Mouse (Mus musculus) midbrain, embryonic 16.5 days (tissue): Measurements from ENCODE around the gene Cd52. TPM values are rescaled to one million over a fixed set of nuclear protein-coding genes. Genes with fewer than 3 reads are reported as not detected.

Experiments used
- ATAC-seq: fragments of 200-750 bp; cut with Nextera tagmentation; 2 replicates; pipeline ENCODE4 v1.8.0; 2017; ENCODE audit warnings: moderate TSS enrichment
- H3K27ac ChIP-seq: fragments of 300-500 bp; sonication (generic); 2 replicates; pipeline ENCODE4 v1.5.1; 2014; ENCODE audit warnings: mild to moderate bottlenecking, low read length, mixed read lengths
- H3K27me3 ChIP-seq: fragments of 300-500 bp; sonication (generic); 2 replicates; pipeline ENCODE4 v1.6.1; 2014; ENCODE audit warnings: low read depth, low read length, mixed read lengths; ENCODE audit not compliant: control insufficient read depth, insufficient read depth
- H3K36me3 ChIP-seq: fragments of 300-500 bp; sonication (generic); 2 replicates; pipeline ENCODE4 v1.6.1; 2014; ENCODE audit warnings: mild to moderate bottlenecking, low read length, moderate library complexity, mixed read lengths; ENCODE audit not compliant: control insufficient read depth, insufficient read depth
- H3K4me1 ChIP-seq: fragments of 300-500 bp; sonication (generic); 2 replicates; pipeline ENCODE4 v1.6.1; 2014; ENCODE audit warnings: mild to moderate bottlenecking, low read length, mixed read lengths; ENCODE audit not compliant: control insufficient read depth, insufficient read depth
- H3K4me2 ChIP-seq: fragments of 300-500 bp; sonication (generic); 2 replicates; pipeline ENCODE4 v1.6.1; 2014; ENCODE audit warnings: mild to moderate bottlenecking, low read length, mixed read lengths
- H3K4me3 ChIP-seq: fragments of 300-500 bp; sonication (generic); 2 replicates; pipeline ENCODE4 v1.5.1; 2014; ENCODE audit warnings: low read depth, mild to moderate bottlenecking, low read length, moderate library complexity, mixed read lengths
- H3K9ac ChIP-seq: fragments of 300-500 bp; sonication (generic); 2 replicates; pipeline ENCODE4 v1.6.1; 2014; ENCODE audit warnings: low read depth, low read length, mixed read lengths
- H3K9me3 ChIP-seq: fragments of 300-500 bp; sonication (generic); replicated peaks from 2 replicates; pipeline ENCODE4 v1.6.1; 2014; ENCODE audit warnings: mild to moderate bottlenecking, low read length, mixed read lengths; ENCODE audit not compliant: control insufficient read depth, poor library complexity, severe bottlenecking
- WGBS: fragments of 180-500 bp; shearing (Covaris S2); extraction: QIAGEN DNeasy Blood & Tissue Kit; methylation state at CpG from one replicate; pipeline ENCODE4 v1.1.7; 2014; 5-methylcytosine and 5-hydroxymethylcytosine counted together
- polyA plus RNA-seq: library from polyadenylated mRNA; unstranded; fragments of >200 nt; fragmentation: Nextera tagmentation; extraction: Ambion mirVana; gene quantifications from 2 replicates; pipeline ENCODE4 v1.2.1, GENCODE M21; 2015

The Cd52 gene
- polyA plus RNA-seq, 1 experiment from 2014 or later: 2.1 TPM

GRCm38 (mm10) chr4:134058908-134059307 is 36.0 kb downstream of the Cd52 start:
- WGBS: 84% methylated on average over 6 of the region's 6 CpGs
- Histone ChIP-seq H3K9me3 (no peaks in the 10 kb centered on the region), H3K4me2 (no peak overlapping the region)

DNA sequence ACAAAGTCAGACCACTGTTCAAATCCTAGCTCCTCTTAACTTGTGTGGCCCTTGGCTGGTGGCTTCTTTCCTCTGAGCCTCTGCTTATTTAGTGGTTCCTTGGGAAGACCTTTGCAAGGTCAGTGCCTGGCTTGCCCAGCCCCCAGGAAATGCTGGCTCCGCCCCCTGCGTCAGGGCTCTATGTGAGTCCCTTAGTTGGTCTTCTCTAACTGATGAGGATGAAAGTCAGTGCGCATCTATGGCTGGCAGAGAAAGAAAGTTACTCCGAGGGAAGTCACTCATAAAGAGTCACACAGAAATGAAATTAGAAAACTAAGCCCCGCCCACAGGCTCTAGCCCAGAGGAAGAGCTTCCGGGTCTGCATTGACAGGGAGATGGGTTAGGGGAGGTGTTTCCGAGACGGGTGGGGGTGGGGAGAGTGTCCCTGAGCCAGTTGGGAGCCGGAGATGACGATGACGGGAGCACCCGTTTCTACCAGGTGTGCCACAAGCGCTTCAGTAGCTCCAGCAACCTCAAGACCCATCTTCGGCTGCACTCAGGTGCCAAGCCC is 36.6 kb downstream of the Cd52 start:
- H3K4me3 ChIP-seq: no peak overlapping the region
- H3K9ac ChIP-seq: no peak overlapping the region
- H3K9me3 ChIP-seq: no peaks in the 10 kb centered on the region
- 33% methylated on average over 14 of the region's 14 CpGs for WGBS
- no peak overlapping the region for H3K4me2 ChIP-seq
- no peak for ATAC-seq
- no peaks in the 10 kb centered on the region for H3K27me3 ChIP-seq
- no peaks in the 10 kb centered on the region for H3K4me1 ChIP-seq
- no peak overlapping the region for H3K27ac ChIP-seq
- no peaks in the 10 kb centered on the region for H3K36me3 ChIP-seq

More at GRCm38 (mm10) chr4:134058908-134059307, 36.0 kb downstream of the Cd52 start:
- H3K4me1 ChIP-seq: no peaks in the 10 kb centered on the region
- H3K27ac ChIP-seq: no peak overlapping the region
- no peak overlapping the region for H3K9ac ChIP-seq
- no peaks in the 10 kb centered on the region for H3K36me3 ChIP-seq
- ATAC-seq: no peak
- H3K4me3 ChIP-seq: no peak overlapping the region
- no peaks in the 10 kb centered on the region for H3K27me3 ChIP-seq

- H3K4me3 ChIP-seq: no peak within 1 kb of the TSS
- H3K9me3 ChIP-seq: no peaks in the 10 kb centered on the region
- no peak within 1 kb of the TSS for H3K27ac ChIP-seq
- no peak within 1 kb of the TSS for H3K4me2 ChIP-seq
- H3K9ac ChIP-seq: no peak within 1 kb of the TSS
- H3K36me3 ChIP-seq: no peaks in the 10 kb centered on the region
- ATAC-seq: no peak
- WGBS: 88% methylated on average over 3 of the region's 3 CpGs
- no peaks in the 10 kb centered on the region for H3K27me3 ChIP-seq
- no peaks in the 10 kb centered on the region for H3K4me1 ChIP-seq
Observed at GRCm38 (mm10) chr4:134053538-134053937, 41.3 kb downstream of the Cd52 start, which contains the start of gene Zfp683. Gene Zfp683, plus strand, starts transcription at chr4:134053838.

DNA sequence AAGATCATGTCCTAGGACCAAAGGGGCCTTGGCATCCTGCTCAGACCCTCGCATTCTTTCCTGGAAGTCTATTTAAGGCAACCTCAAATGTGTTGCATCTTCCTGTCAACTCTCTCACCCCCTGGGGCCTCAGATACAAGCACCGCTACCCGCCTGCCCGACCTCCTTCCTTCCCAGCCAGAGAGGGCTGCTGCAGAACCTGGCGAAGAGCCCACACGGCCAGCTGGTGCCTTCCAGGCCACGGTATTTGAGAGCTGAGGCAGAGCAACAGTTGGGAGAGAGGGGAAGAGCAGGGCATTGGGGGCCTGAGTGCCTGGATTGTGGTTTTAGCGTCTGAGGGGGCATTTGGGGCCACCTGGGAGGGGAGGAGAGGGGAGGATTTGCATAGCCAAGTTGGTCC is 42.3 kb downstream of the Cd52 start:
- H3K4me3 ChIP-seq: no peak overlapping the region
- H3K9ac ChIP-seq: no peak overlapping the region
- H3K9me3 ChIP-seq: no peaks in the 10 kb centered on the region
- ATAC-seq: no peak
- 32% methylated on average over 8 of the region's 8 CpGs for WGBS
- no peaks in the 10 kb centered on the region for H3K27me3 ChIP-seq
- no peak overlapping the region for H3K27ac ChIP-seq
- H3K4me1 ChIP-seq: no peaks in the 10 kb centered on the region
- H3K4me2 ChIP-seq: no peak overlapping the region
- no peaks in the 10 kb centered on the region for H3K36me3 ChIP-seq

DNA sequence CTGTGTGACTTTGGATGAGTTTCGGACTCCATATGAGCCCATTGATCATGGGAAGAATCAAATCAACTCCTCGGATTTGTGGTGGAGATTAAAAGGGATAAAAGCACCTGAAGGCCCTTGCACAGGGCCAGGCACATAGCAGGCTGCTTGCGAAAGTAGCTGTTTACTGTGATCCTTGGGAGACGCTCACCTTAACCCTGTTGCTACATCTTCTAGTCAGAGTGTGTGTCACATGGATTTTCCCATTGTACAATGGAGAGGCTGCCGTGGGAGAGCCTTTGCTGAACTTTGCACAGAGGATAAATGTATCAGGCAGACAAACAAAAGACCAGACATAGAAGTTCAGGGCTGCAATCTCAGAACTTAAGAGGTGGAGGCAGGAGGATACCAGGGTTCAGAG is 43.0 kb downstream of the Cd52 start:
- 78% methylated on average over 5 of the region's 5 CpGs for WGBS
- no peak for ATAC-seq

GRCm38 (mm10) chr4:134047648-134048047 is 47.2 kb downstream of the Cd52 start:
- H3K4me1 ChIP-seq: no peaks in the 10 kb centered on the region
- H3K27me3 ChIP-seq: no peaks in the 10 kb centered on the region
- H3K4me3 ChIP-seq: no peak overlapping the region
- H3K27ac ChIP-seq: no peak overlapping the region
- H3K9me3 ChIP-seq: no peaks in the 10 kb centered on the region
- 90% methylated on average over 5 of the region's 5 CpGs for WGBS
- ATAC-seq: no peak
- no peaks in the 10 kb centered on the region for H3K36me3 ChIP-seq
- H3K9ac ChIP-seq: no peak overlapping the region
- H3K4me2 ChIP-seq: no peak overlapping the region

More for the DNA sequence above, 43.0 kb downstream of the Cd52 start:
- H3K4me1 ChIP-seq: no peaks in the 10 kb centered on the region
- H3K9me3 ChIP-seq: no peaks in the 10 kb centered on the region
- H3K9ac ChIP-seq: no peak overlapping the region
- no peak overlapping the region for H3K4me2 ChIP-seq
- no peaks in the 10 kb centered on the region for H3K36me3 ChIP-seq
- no peak overlapping the region for H3K4me3 ChIP-seq
- H3K27ac ChIP-seq: no peak overlapping the region
- H3K27me3 ChIP-seq: no peaks in the 10 kb centered on the region

GRCm38 (mm10) chr4:134043041-134043440 is 51.8 kb downstream of the Cd52 start:
- H3K9ac ChIP-seq: no peak overlapping the region
- no peaks in the 10 kb centered on the region for H3K9me3 ChIP-seq
- WGBS: 67% methylated on average over 2 of the region's 2 CpGs
- H3K4me2 ChIP-seq: no peak overlapping the region
- no peak for ATAC-seq
- H3K4me3 ChIP-seq: no peak overlapping the region
- no peaks in the 10 kb centered on the region for H3K36me3 ChIP-seq
- no peaks in the 10 kb centered on the region for H3K27me3 ChIP-seq
- no peaks in the 10 kb centered on the region for H3K4me1 ChIP-seq
- no peak overlapping the region for H3K27ac ChIP-seq

DNA sequence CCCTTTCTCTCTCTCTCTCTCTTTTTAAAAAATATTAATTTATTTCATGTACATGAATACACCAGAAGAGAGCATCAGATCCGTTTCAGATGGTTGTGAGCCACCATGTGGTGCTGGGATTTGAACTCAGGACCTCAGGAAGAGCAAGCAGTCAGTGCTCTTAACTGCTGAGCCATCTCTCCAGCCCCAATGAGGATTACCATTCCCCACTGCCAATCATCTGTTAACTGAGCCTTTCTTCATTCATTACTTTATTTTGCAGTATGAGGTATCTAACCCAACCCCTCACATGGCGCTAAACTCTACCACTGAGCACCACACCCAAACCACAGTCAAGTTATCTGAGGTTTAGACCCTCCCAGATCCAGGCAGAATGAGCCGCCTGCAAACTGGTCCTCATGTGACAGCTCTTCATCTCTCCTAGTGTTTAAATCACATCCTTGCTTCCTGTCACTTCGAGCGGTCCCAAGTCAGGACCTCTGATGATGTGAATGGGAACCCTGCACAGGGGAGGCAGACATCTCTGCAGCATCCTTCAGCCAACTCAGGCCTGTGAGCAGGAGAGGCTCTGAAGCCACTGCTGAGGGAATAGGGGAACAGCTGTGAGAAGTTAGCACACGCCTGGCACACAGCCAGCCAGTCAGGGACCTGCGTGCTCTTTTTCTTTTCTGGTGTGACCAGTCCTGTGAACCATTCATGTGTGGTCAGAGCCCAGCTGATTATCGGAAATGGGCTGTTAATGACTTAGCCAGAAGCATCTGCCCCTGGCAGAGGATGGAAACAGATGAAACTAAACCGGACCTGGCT is 53.4 kb downstream of the Cd52 start:
- no peak for ATAC-seq
- H3K27ac ChIP-seq: no peak overlapping the region

DNA sequence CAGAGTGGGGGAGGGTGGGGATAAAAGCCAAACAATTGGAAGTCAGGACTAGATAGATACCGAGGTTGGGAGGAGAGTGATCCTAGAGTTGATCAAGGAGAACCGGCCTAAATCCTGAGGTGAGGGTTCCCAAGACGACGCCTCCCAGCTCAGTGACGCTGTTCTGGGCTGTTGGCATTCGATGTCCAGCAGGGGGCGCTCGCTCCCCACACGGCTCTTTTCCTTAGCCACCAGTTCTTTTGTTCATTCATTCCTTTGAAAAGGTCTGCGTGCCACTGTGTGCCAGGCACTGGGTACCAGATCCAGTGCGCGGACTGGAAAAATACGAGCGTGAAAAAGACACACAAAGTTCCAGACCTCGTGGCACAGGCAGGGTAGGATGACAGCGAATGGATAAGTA is 58.9 kb downstream of the Cd52 start:
- H3K27me3 ChIP-seq: no peaks in the 10 kb centered on the region
- H3K4me2 ChIP-seq: peak overlapping the region; percentile 32
- H3K27ac ChIP-seq: no peak overlapping the region
- no peaks in the 10 kb centered on the region for H3K36me3 ChIP-seq
- 5% methylated on average over 16 of the region's 16 CpGs for WGBS
- H3K4me3 ChIP-seq: no peak overlapping the region
- no peaks in the 10 kb centered on the region for H3K9me3 ChIP-seq
- no peak for ATAC-seq
- H3K9ac ChIP-seq: no peak overlapping the region
- no peaks in the 10 kb centered on the region for H3K4me1 ChIP-seq

More for the DNA sequence above, 53.4 kb downstream of the Cd52 start:
- WGBS: 63% methylated on average over 9 of the region's 9 CpGs
- H3K27me3 ChIP-seq: no peaks in the 10 kb centered on the region
- H3K36me3 ChIP-seq: no peaks in the 10 kb centered on the region
- no peak overlapping the region for H3K4me3 ChIP-seq
- H3K4me2 ChIP-seq: no peak overlapping the region
- no peaks in the 10 kb centered on the region for H3K9me3 ChIP-seq
- no peak overlapping the region for H3K9ac ChIP-seq
- H3K4me1 ChIP-seq: no peaks in the 10 kb centered on the region
